Mouse (Mus musculus): ENCODE measurements around the gene Gm9922. TPM values are rescaled to one million over a fixed set of nuclear protein-coding genes. Genes with fewer than 3 reads are reported as not detected.

Gm9922 gene
- 1.8 TPM in 2 replicates for polyA plus RNA-seq (2015; fragmentation: Nextera tagmentation; extraction: Ambion mirVana)

GRCm38 (mm10) chr14:101729237-101729971, at the start of gene Gm9922, which contains the start of gene Lmo7:
TSS of gene Gm9922 (minus strand) at chr14:101729814.
TSS of gene Lmo7 (plus strand) at chr14:101729957.

Other genes with a start within 250 kb of the Gm9922 start
- 17.4 and 18.8 TPM in 2 replicates for gene Tbc1d4, start 120.6 kb downstream of the Gm9922 start, polyA plus RNA-seq (2015; fragmentation: Nextera tagmentation; extraction: Ambion mirVana)
- 56.5 and 60.8 TPM in 2 replicates for gene Commd6, start 89.1 kb downstream of the Gm9922 start, polyA plus RNA-seq (2015; fragmentation: Nextera tagmentation; extraction: Ambion mirVana)
- gene Uchl3, start 75.8 kb downstream of the Gm9922 start, polyA plus RNA-seq (2015; fragmentation: Nextera tagmentation; extraction: Ambion mirVana): 62.3 and 62.7 TPM in 2 replicates
- gene Lmo7, start 143 bp upstream of the Gm9922 start, polyA plus RNA-seq (2015; fragmentation: Nextera tagmentation; extraction: Ambion mirVana): 52.8 and 53.1 TPM in 2 replicates

Measured in skeletal muscle tissue, postnatal 0 days (tissue).